Mouse (Mus musculus) gastrocnemius, postnatal 25 days (tissue): ENCODE results near the gene Elp1. TPM values are rescaled to one million over a fixed set of nuclear protein-coding genes. Genes with fewer than 3 reads are reported as not detected.

Experiments
- DNase-seq: peaks from one replicate; pipeline ENCODE4 v3.0.0; 2022
- long read RNA-seq, 2 experiments: library from polyadenylated mRNA; stranded (forward); transcript quantifications; one replicate each; pipeline ENCODE4 v2.0.0; 2021
- total RNA-seq, 2 experiments: library from RNA; stranded (reverse); gene quantifications; 1 replicate in 1 of 2; 2 replicates in 1 of 2; pipeline ENCODE4 v1.2.3; 2021

Elp1 gene
- 10 to 100 TPM; 19.4 to 20.5 TPM for total RNA-seq
- long read RNA-seq, experiment 1, full-length matches to known transcripts: 3 of 6 reads
- long read RNA-seq, experiment 1, partial matches to known transcripts: 3 of 6 reads
- long read RNA-seq, experiment 1, other reads (novel, unspliced or antisense): 0 of 6 reads
- long read RNA-seq, experiment 2, full-length matches to known transcripts: 6 of 12 reads
- long read RNA-seq, experiment 2, partial matches to known transcripts: 4 of 12 reads
- long read RNA-seq, experiment 2, other reads (novel, unspliced or antisense): 2 of 12 reads

DNA sequence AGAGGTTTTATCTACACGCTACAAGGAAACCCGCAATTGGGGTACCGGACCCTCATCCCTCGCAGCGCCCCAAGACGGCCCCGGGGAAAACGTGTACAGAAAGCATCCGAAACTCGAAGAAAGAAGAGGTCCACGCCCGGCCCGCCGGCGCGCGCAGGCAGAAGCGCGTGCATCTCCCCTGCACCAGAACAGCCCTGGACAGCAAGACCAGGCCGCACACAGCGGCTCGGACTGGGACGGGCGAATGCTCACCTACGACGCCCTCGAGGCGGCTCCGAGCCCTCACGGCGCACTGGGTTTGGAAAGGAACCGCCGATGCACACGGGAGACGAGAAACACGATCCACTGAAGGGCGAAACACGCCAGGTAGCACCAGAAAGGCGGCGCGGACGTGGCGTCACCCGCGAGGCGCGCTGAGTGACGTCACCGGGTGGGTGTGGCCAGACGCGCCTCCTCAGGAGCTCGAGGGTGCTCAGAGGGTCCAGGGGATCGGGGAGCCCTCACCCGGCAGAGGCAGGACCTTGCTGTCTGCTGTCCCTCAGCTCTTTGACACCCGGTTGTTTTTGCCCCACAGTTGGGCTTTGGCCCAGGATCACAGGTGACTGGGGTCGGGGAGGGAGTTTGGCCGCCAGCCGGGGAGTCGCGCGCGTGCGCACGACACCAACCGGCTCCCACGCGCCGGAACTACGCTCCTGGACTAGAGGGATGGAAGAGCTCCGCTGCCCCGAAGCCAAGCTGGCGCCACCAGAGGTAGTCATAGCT lies at the start of gene Elp1, which contains the start of gene Fam206a:
Elp1 (minus strand) TSS at position 425 of the 762 bp plus-strand sequence.
Fam206a (plus strand) TSS at position 439 of the 762 bp plus-strand sequence.
- DNase-seq: peak; percentile 90

GRCm38 (mm10) chr4:56850724-56851123 lies 48.6 kb upstream of the Elp1 start:
- DNase-seq: no peak

- DNase-seq: no peak
These were observed 45.9 kb upstream of the Elp1 start for GRCm38 (mm10) chr4:56848044-56848443.

- DNase-seq: no peak
These were observed 45.3 kb upstream of the Elp1 start for GRCm38 (mm10) chr4:56847400-56847799.

DNA sequence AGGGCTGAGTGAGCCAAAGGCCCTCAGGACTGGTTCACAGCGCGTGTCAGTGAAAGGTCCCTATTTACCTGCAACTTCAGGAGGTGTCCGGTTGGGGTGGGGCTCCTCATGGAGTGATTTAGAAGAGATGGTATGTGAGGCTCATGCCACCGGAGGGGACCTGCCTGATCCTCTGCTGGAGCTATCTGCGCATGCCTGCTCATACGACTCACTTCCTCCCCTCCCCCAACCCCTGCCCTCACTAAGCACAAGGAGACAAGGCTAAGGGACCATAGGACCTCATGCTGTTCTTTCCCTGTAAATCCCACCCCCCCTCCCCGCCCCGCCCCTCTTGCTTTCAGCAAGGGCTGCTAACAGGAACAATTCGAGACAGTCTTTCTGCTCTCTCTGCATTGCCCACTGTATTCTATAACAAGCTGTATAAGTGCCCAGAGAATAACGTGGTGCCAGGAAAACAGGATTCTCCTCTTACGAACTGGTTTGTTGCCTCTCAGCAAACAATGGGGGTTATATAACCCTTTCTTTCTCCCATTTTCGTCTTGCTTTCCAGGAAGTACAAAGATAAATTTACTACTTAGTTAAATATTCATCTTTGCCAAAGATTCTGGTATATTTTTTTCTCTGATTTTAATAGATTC lies 43.9 kb upstream of the Elp1 start:
- no peak for DNase-seq

GRCm38 (mm10) chr4:56844911-56845310 lies 42.8 kb upstream of the Elp1 start:
- no peak for DNase-seq

GRCm38 (mm10) chr4:56843963-56844362 lies 41.8 kb upstream of the Elp1 start:
- no peak for DNase-seq

GRCm38 (mm10) chr4:56842501-56842900 lies 40.4 kb upstream of the Elp1 start:
- DNase-seq: no peak

DNA sequence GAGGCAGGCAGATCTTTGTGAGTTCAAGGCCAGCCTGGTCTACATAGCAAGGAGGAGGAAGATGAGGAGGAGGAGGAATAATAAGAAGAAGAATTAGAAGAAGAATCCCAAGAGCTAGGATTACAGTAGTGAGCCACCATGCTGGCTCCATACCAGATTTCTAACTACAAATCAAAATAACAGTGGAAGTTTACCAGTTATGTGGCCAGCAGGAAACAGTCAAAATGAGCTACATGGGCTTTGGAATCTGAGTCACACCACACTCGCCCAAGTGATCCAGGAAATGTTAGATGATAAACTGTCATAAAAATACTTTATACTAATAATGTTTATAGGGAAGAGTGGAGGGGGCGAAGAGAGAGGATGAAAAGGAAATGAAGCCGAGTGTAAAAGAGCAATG lies 38.2 kb upstream of the Elp1 start:
- no peak for DNase-seq

GRCm38 (mm10) chr4:56837661-56838060 lies 35.5 kb upstream of the Elp1 start:
- DNase-seq: no peak

DNA sequence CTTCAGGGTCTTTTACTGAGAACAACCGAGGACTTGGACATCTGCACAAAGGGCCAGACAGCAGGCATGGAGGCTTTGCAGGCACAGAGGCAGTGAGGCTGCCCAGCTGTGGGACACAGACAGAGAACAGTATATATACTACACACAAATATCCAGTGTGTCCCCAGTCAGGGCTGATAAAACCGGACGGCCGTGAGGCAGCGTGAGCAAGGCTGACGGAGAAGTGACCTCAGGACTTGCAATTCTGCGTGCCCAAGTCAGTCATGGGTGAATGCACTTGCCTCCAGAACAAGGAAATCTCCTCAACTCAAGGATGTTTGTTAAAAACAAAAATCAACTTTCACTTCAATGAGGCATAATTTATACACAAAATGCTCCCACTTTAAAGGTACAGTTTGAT lies 29.9 kb upstream of the Elp1 start:
- DNase-seq: no peak

- no peak for DNase-seq
These were observed 29.0 kb upstream of the Elp1 start for GRCm38 (mm10) chr4:56831013-56831609.

DNA sequence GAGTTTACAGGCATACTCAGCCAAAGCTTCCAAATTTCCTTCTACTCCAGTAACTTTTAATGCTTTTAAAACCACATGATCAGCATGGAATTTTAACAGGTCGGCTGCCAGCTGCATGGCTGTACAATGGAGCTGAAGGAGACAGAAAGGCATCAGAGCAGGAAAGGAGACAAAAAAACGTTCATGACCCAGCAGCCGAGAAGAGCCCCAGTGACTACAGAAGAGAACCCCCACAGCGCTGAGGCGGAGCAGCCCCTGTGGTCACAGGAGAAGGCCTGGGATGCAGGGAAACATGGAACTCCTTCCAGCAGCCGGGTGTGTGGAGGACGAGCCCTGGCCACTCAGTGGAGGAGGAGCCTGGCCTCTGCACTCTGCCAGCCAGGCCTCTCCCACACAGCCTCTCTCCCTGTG lies 27.4 kb upstream of the Elp1 start:
- DNase-seq: peak; percentile 52

DNA sequence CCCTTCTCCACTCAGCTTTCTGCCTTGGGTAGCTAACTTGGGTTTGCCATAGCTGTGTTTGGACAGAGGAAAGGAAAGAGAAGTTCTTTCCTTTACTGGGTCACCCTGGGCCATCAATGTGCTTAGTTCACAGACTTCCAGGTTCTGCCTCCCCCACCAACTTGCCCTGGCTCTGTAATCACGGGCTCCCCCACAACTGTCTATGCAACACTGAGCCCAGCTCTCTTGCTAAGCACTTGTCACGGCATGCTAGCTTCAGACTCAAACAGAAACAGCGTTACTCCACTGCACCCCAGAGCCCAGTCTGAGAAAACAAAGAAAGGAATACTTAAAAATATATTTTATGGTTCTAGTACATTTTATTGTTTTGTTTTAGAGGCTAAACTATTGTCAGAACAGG lies 26.8 kb upstream of the Elp1 start:
- no peak for DNase-seq

GRCm38 (mm10) chr4:56824231-56824630 lies 22.1 kb upstream of the Elp1 start:
- DNase-seq: no peak

DNA sequence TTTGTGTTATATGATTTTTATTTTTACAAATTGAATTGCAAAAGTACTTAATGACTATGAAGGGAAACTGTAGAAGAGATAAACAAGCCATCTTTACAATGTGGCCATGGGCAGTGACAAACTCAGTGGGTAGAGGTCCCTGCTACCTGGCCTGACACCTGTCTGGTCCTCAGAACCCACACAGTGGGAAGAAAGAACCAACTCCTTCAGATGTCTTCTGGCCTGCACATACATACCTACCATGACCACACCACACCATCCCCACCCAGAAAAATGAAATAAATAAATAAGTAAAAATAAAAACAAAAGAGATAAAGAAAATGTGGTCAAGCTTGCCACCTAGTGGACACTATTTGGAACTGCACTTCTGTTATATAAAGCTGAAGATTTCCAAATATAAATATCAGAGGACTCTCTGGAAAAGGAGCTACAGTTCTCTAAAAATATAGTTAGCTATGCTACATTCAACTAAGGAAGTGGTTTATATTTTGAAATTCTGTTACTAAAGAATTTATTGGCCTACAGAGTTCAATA lies 18.0 kb upstream of the Elp1 start:
- no peak for DNase-seq

GRCm38 (mm10) chr4:56815131-56815530 lies 13.0 kb upstream of the Elp1 start:
- DNase-seq: no peak

GRCm38 (mm10) chr4:56812096-56812495 lies 10.0 kb upstream of the Elp1 start:
- no peak for DNase-seq

DNA sequence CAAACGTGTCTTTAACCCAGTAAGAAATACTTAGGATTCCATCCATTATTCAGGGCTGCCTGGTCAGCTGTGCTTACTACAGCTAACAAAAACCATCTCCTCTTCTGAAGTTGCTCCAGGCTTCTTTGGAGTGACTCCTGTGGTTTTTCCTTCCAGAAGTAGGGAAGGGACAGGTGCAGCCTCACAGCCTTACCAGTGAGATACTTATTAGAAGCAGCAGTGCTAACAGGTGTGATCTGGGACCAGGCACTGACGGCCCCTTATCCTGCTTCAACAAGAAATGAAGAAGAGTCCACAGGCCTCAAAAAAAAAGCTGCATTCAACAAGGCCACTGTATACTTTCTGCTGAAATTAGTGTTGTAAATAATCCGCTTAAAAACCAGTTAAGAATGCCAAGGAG lies 9.5 kb upstream of the Elp1 start:
- DNase-seq: no peak

DNA sequence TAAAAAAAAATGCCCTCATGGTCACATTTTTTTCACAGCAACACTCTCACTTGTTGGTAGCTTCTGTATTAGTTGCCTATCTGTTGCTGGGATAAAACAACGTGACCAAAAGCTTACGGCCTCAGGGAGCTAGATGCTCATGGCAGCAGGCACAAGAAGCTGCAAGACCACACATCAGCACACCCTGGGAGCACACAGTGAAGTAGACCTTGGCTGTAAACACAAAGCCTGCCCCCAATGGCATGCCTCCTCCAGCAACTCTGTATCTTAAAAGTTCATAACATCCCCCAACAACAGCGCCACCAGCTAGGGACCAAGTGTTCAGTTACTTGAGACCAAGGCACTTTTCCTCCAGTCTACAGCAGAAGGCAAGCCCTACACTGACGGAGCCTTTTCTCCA lies 6.9 kb upstream of the Elp1 start:
- no peak for DNase-seq

DNA sequence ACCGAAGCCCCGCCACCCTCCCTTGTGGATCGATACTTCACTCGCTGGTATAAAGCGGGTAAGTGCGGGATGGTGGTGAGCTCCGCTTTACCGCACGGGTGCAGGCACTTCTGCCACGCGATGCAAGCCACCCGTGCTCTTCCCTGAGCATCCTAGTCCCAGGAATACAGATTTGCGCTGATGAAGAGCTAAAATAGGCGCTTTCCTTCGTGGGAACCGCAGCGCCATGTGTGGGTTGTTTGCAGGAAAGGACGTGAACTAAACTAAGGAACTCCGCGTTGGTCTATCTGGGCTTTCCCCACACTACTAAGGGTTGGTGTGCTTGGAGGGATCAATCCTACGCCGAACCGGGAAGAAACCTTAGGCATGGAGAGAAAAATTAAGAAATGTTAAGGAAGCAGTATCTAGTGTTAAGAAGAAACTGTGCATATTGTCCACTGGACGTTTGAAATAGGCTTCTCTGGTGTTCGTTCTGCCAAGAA lies 579 bp upstream of the Elp1 start:
- DNase-seq: no peak

GRCm38 (mm10) chr4:56791373-56791772 lies 10.8 kb downstream of the Elp1 start:
- no peak for DNase-seq
